Mouse (Mus musculus) left cerebral cortex, postnatal 14 days (tissue): Measurements from ENCODE around the gene Rfc4. TPM values are rescaled to one million over a fixed set of nuclear protein-coding genes. Genes with fewer than 3 reads are reported as not detected.

Source experiments
- DNase-seq, 2 experiments: peaks; one replicate each; pipeline ENCODE4 v3.0.0; 2021 to 2022; ENCODE audit warnings: low spot score in 2 of 2, mixed read lengths in 1 of 2
- intact Hi-C: fragments of 180-260 bp; cut with DNase I; formaldehyde crosslinking; loops from one replicate; pipeline ENCODE4 v1.15.1; 2025
- long read RNA-seq, 2 experiments: library from polyadenylated mRNA; stranded (forward); transcript quantifications; one replicate each; pipeline ENCODE4 v2.0.0; 2021
- total RNA-seq, 2 experiments: library from RNA; stranded (reverse); gene quantifications; 2 replicates each; pipeline ENCODE4 v1.2.3; 2021

Rfc4 gene
- 1 to 10 TPM; 3.8 to 6.0 TPM for total RNA-seq
- long read RNA-seq, experiment 1, transcript Rfc4-201 (11 exons, 1,228 nt), result major isoform, 7 of 8 reads
- long read RNA-seq, experiment 1, partial matches to known transcripts, result 0 of 8 reads
- long read RNA-seq, experiment 1, other reads (novel, unspliced or antisense), result 1 of 8 reads
- long read RNA-seq, experiment 2, partial matches to known transcripts, result 2 of 5 reads
- long read RNA-seq, experiment 2, other reads (novel, unspliced or antisense), result 0 of 5 reads

DNA sequence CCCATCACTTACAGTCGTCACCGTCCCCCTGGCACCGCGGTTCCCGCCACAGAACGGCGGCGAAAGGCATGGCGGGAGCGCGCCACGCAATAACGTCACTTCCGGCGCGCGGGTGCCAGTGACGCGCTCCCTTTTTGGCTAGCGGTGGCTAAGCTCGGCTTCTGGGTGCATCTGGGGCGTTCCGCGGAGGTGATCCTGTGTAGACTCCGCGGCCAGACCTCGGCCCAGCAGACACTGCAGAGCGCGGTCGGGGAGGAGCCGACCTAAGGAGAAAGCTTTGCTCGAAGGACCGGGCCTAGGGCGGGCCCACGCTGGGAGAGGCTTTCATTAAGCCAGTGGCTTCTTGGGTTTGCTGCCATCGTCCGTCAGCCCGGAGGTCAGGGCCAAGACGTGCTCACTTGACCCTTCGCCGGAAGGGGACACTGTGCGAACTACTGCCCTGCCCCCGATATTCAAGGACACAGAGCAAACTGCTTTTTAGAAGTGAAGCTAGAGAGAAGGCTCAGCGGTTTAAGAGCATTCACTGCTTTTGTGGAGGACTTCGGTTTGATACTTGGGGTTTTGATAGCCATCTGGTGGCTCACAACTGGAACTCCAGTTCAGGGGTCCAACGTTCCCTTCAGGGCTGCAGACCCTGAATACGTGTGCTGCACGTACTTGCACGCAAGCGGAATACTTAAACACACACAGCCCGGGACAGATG, at the start of gene Rfc4:
Gene Rfc4 (minus strand): TSS at position 65 of the 703 bp plus-strand sequence.
- peak; percentile 90 to 94 for DNase-seq
- intact Hi-C loops, result loop anchor here (1.0 kb wide), 1 partner anchor 21 kb away; the partner anchor contains the start of gene Eif4a2

DNA sequence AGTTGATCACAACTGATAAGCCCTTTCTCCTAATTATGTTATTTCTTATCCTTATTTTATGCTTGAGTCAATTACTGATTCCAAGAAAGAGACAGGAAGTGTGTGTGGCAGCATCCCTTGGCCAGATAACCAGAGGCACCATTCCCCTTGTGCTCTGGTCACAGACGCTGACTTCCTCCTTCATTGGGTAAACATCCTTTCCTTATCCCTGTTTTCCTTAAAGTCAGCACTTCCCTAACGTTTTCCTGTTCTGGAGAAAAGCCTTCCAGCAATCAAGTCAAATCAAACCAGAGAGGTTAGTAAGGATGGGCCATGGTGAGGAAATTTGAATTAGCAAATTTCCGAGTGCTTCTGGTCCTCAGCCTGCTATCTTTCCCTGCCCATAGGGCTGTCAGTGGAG, 48.4 kb upstream of the Rfc4 start:
- intact Hi-C loops, result no loop called here
- no peak for DNase-seq

DNA sequence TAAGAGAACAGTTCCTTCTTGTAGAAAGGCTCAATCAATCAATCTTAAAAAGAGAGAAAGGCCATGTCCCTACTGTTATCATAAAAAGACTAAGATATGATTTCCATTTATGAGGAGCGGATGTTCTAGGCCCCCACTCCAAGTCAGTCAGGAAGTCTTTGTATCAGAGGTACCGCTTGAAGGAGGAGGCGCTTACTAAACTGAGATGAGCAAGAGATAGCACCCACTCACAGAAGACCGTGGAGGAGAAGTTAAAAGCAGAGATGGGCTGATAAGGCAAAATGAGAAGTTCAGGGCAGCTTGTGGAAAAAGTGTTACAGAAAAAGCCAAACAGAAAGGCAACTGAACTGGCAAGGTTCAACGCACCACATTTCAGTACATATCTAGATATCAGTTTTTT, 47.3 kb upstream of the Rfc4 start:
- intact Hi-C loops, result no loop called here
- no peak for DNase-seq

DNA sequence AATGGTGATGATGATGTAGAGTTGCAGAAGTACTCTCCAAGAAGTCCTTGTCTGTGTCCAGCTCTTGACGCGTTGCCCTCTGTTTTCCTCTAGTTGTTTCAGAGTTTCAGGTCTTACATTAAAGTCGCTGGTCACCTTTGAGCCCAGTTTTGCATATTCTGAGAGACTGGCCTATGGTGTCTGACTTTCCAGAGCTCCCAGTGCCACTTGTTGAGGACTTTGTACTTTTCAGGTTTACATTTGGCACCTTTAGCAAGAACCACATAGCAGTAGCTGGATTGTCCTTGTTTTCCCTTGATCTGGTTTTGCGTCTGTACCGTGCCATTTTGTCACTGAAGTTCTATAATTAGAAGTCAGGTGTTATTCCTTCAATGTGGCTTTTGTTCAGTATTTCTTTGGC, 46.4 kb upstream of the Rfc4 start:
- DNase-seq, result no peak
- intact Hi-C loops, result no loop called here

DNA sequence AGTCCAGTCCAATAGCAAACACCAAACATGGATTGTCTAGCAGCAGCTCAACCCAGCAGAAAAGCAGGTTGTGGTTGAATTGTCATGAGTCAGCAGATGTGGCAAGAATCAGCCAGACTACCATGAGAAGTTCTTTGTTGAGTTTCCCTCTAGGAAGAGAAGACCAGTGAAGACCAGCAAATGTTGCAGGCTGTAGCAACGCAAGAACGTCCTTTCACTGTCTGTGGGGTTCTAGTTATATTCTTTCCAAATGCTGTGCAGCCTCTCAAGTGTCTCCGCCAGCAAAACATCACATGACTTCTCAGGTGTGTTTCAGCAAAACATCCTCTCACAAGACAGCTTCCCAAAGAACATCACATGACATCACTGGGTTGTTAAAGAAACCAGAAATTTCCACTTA, 43.3 kb upstream of the Rfc4 start:
- intact Hi-C loops, result no loop called here
- DNase-seq, result no peak

DNA sequence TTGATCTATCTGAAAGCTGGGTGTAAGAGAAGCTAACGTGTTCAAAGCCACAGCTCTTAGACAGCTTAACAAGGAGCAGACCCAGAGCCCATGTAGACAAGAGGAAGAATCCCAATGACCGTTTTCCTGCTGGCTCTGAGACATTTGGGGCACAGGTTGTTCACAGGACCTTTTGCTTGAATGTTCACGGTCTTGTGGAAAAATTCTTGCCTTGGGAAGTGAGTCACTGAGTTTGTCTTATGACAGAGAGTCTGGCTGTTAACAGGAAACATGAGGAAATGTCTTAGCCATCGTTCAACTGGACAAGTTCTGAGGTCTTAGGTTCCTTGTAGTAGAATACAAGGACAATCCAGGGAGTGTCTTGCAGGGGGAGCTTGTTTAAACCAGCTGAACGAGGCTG, 39.5 kb upstream of the Rfc4 start:
- intact Hi-C loops, result no loop called here

DNA sequence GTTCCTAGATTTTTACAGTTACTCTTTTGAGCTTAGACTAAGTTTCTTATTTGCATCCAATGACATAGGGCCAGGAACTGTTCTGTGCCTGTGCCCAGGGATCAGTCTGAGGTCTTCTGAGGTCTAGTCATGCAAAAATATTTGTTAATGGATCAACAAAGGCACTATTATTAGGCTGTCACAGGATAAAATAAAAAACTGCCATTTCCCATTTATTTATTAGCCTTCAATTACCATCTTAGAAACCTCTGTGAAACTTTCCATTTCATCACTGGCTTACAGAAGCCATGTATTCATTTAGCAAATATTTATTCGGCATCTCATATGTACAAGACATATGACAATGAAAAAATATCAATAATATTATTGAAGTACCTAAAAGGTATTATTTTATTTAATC, 39.1 kb upstream of the Rfc4 start:
- intact Hi-C loops, result no loop called here
- DNase-seq, result no peak

More for the DNA sequence above, 39.5 kb upstream of the Rfc4 start:
- DNase-seq, result no peak

DNA sequence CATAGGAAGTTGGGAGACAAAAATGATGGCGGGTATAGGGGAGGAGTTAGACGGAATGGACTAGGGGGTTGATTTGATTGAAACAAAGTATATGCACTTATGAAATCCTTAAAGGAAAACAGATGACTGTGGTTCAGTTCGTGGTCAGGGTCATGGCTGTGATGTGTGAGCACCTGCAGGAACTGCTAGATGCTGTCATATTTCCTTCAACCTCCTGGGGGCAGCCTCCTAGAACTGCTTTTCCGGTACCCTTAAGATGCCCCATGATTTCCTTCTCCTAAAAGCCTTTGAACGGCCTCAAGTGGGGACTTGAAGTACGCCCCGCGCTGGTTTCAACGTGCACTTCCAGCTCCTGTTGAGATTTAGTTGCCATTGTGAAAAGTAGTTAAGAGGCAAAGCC, 37.9 kb upstream of the Rfc4 start:
- intact Hi-C loops, result no loop called here
- DNase-seq, result no peak

DNA sequence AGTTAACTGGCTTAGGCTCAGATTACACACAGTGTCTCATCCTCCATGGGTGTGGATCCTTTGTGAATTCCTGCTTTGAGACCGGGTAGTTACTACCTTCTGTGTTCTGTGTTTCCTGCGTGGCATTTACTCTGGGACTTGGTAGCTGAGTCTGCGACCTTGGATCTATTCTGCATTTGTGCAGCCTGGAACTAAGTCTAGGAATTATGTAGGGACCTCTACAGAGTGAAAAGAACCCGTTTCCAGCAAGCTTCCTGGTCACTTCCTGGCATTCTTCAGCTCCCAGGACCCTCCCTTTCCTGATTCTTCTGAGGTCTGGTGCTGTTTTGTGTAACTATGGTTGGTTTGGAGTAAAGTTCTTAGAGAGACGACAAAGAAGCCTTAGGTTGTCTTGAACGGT, 36.9 kb upstream of the Rfc4 start:
- intact Hi-C loops, result no loop called here
- no peak for DNase-seq

DNA sequence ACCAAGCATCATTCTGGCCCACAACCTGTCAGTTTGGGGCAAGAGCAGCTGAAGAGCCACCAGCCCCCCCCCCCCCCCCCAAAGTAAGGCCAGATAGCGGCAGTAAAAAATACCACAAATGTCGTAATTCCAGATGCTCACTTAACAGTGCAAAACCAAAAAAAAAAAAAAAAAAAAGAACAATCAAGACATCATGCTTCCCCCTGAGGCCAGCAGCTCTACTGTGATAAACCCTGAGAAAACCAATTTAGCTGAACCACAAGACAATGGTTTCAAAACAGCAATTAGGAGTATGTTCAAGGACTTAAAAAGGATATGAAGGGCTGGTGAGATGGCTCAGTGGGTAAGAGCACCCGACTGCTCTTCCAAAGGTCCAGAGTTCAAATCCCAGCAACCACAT, 34.6 kb upstream of the Rfc4 start:
- intact Hi-C loops, result no loop called here
- no peak for DNase-seq

DNA sequence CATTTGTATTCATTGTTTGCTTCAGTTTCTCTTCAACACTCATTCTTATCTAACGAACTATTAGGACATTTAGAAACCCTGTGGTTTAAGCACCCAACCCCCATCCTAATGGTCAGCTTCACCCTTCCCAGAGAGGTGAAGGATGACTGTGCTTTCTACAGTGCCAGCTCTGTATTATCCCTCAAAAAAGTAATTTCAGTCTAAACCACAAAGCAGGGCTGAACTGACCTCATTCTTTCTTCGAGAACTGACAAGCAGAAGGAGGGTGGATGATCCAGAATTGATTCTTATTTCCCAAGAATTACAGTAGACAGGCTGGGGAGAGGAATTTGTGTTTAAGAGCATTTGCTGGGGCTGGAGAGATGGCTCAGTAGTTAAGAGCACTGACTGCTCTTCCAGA, 32.2 kb upstream of the Rfc4 start:
- intact Hi-C loops, result no loop called here
- DNase-seq, result no peak

DNA sequence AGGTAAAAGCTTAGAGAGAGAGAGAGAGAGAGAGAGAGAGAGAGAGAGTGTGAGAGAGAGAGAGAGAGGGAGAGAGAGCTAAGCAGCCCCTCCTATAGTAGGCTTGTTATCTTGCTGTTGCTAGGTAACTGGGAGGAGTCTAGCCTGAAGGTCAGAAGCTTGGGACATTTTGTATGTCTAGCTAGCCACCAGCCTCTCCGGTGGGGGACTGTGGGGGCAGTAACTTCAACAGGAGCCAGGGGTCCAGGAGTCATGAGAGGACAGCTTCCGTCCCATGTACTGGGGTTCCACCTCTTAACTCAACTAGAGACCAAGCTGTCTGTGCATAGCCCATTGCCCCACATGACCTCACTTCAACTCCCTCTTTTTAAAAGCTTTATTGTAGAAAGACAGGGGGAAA, 31.4 kb upstream of the Rfc4 start:
- intact Hi-C loops, result no loop called here
- DNase-seq, result no peak

DNA sequence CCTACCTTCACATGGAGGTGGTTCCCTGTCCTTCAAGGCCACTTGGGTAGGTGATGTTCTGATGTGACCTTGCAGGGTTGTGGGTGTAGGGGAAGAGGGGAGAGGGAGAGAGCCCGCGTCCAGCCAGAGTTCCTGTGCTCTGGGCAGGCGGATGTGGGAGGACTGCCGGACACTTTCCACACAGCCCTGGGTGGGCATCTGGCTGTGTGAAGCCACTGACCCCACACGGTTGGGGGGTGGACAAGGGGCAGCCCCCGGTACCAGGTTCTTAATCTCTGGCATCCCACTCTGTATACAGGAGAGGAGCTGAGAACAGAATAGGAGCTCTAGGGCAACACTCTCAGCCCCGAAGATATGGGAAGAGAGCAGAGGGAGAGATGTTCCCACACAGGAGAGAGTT, 30.8 kb upstream of the Rfc4 start:
- no peak for DNase-seq
- intact Hi-C loops, result no loop called here

DNA sequence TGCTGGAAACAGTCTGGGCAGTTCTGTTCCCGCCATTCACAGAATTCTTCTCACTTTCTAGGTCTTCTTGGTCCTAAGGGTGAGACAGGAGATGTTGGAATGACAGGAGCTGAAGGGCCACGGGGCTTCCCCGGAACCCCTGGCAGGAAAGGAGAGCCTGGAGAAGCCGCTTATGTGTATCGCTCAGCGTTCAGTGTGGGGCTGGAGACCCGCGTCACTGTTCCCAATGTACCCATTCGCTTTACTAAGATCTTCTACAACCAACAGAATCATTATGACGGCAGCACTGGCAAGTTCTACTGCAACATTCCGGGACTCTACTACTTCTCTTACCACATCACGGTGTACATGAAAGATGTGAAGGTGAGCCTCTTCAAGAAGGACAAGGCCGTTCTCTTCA, 29.5 kb upstream of the Rfc4 start:
- DNase-seq, result no peak
- intact Hi-C loops, result no loop called here

DNA sequence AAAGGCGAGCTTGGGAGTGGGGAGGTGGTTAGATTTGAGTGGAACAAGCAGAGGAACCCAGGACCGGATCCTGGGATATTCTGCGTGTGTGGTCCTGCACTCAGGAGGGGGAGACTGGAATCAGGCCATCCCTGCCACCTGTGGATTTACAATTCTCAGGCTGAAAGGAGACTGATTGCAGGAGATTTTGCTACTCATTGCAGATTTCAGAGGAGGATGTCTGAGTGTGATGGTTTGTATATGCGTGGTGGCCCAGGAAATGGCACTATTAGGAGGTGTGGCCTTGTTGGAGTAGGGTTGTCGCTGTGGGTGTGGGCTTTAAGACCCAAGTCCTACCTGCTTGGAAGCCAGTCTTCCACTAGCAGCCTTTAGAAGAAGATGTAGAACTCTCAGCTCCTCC, 26.7 kb upstream of the Rfc4 start:
- DNase-seq, result no peak
- intact Hi-C loops, result loop anchor here (5.0 kb wide), 1 partner anchor 68 kb away; the partner anchor contains the start of gene St6gal1

DNA sequence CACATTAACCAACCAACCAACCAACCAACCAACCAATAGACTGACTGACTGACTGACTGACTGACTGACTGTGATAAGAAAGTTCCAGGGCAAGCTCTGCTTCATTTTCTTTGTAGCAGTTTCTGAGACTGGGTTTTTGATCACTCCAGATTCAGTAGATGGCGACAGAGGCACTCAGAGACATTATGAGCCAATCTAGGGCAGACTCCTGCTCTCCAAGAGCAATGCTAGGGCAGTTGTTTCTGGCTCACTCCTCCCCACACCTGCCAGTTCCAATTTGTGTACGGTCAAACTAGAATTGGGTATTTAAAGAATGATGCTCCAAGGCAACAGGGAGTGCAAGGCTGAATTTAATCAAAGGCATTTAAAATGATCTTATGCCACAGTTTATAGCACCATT, 23.9 kb upstream of the Rfc4 start:
- peak; percentile 60 to 63 for DNase-seq

DNA sequence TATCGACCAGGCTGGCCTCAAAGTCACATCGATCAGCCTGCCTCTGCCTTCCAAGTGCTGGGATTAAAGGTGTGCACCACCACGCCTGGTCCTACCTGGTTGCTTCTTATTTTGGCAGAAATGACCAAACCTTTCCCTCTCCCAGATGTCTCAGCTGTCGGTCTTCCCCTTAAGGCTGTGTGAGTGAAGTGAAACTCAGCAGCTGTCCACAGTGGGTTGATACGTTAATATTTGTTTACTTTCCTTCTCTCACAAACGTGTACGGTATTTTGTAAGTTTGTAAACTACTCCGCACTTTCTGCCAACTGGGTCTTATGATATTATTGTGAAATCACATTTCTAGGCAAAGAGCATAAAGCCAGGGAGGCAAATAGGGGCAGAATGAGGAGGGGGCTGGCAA, 21.9 kb upstream of the Rfc4 start:
- intact Hi-C loops, result no loop called here
- DNase-seq, result no peak

More for the DNA sequence above, 23.9 kb upstream of the Rfc4 start:
- intact Hi-C loops, result loop anchor here (2.0 to 5.0 kb wide), 2 partner anchors 71 to 251 kb away; partner anchors contain the start of gene St6gal1

DNA sequence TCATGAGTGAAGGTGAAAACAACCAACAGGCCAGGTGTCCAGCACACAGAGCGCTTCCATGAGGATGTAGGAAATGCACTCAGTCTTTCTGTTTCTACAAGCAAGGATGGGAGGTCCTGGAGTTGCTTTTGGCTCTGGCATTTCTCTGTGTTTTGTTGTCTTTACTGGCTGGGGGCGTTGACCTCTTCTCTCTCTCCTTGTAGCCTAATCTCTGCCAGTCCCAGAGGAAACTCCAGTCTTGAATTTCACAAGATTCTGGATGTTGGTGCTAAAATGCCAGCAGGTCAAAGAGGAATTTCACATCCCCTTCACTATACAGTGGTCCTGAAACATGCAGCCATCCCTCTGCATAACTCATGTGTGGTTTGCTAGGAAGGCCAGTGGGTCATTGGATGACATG, 21.4 kb upstream of the Rfc4 start:
- DNase-seq, result no peak
- intact Hi-C loops, result no loop called here

DNA sequence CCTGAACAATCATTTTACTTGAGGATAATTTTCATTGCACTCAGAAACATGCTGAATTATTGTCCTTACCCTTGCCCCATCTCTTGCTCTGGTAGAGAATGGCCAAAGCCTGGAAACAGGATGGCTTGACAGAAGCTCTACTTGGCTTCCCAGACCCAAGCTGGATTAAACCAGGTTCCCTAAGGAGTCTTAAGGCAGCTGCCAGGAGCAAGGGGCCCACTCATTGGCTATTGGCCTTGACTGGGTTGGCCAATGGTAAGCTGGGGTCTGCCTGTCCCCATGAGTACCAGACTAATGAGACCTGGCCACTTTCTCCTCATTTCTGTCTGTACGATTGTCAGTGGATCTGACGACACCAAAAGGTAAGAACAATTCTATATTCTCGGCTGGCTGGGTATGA, 18.7 kb upstream of the Rfc4 start, which contains the start of gene Adipoq:
Gene Adipoq (plus strand): TSS at position 257 of the 400 bp plus-strand sequence.
- DNase-seq, result no peak
- intact Hi-C loops, result no loop called here

DNA sequence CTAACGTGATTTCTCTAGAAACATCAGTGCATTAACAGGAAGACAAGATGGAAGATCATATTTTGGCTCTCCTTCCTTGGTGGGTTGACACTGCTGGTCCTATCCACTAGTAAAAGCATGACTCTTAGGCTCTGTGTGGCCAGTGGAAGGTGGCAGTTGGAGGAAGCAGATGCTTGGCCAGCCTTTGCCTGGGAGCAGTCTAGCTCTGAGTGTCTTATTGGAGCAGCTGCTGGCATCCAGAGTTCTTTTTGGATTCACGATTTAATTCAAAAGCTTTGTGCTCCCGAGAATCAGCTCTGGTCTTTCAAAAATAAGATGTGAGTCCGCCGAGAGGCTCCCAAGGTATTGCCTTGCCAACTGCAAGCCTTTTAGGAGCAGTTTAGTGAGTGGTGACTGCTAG, 17.7 kb upstream of the Rfc4 start:
- intact Hi-C loops, result no loop called here

DNA sequence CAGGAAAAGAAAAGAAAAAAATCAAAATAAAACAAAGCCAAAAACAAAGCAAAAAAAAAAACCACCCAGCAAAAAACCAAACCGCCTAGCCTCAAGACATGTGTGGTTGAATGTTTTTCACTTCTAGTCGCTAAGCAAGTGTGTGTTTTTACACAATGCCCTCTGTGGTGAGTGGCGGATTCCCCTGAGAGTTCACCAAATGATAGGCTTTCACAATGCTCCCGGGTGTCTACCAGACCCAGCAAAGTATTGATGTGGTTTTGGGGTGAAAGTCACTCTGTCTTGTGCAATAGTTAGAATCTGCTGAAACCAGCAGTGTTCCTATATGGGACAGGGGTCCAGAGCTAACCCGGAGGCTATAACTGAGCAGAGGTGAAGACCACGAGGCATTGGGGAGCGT, 16.8 kb upstream of the Rfc4 start:
- DNase-seq, result no peak
- intact Hi-C loops, result no loop called here

More for the DNA sequence above, 17.7 kb upstream of the Rfc4 start:
- DNase-seq, result no peak
